Mouse (Mus musculus): ENCODE results near the gene Fadd. TPM values are rescaled to one million over a fixed set of nuclear protein-coding genes. Genes with fewer than 3 reads are reported as not detected.

Fadd gene
- total and polyA plus RNA-seq, 2 experiments from 2014 or later = 2.7 to 3.0 TPM

DNA sequence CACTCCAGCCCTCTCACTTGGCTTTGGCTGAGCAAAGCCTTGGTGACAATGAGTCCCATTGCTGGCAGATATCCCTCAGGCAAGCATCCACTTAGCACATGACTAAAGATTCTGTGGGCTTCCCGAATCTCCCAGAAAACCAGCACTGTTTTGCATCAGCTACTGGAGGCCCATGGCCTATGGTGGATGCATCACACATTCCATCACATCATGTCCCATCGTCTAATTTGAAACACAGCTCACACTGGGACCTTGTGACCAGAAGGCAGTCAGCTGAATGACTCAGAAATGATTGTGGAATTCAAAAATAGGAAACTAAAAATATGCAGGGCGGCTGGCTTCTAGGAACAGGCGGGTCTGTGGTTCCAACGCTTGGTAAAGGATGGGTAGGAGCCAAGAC is 4.4 kb downstream of the Fadd start:
- no peak for DNase-seq
- H3K27ac ChIP-seq (ENCODE audit: low read depth, low read length) = no peak overlapping the region
- peaks cover 24% of the 10 kb centered on the region for H3K36me3 ChIP-seq (ENCODE audit: insufficient read depth)
- WGBS = 91% methylated on average over 5 of the region's 5 CpGs
- no peak for ATAC-seq
- no peak overlapping the region for H3K4me2 ChIP-seq (ENCODE audit: low read depth)
- no peak for TF ChIP-seq CTCF (IDR thresholded peaks at IDR 0.05; ENCODE audit: low read depth)
- no peaks in the 10 kb centered on the region for H3K27me3 ChIP-seq (ENCODE audit: insufficient read depth, low read length)
- H3K4me1 ChIP-seq (ENCODE audit: insufficient read depth) = peaks cover 11% of the 10 kb centered on the region
- no peaks in the 10 kb centered on the region for H3K9me3 ChIP-seq (ENCODE audit: low read length)
- no peak overlapping the region for H3K9ac ChIP-seq
- H3K4me3 ChIP-seq (ENCODE audit: low read depth, low read length) = no peak overlapping the region

- H3K36me3 ChIP-seq (ENCODE audit: insufficient read depth) = no peaks in the 10 kb centered on the region
- 84% methylated on average over 5 of the region's 5 CpGs for WGBS
- H3K9ac ChIP-seq = no peak overlapping the region
- H3K27me3 ChIP-seq (ENCODE audit: insufficient read depth, low read length) = no peaks in the 10 kb centered on the region
- TF ChIP-seq CTCF (IDR thresholded peaks at IDR 0.05; ENCODE audit: low read depth) = no peak
- H3K4me3 ChIP-seq (ENCODE audit: low read depth, low read length) = no peak overlapping the region
- no peaks in the 10 kb centered on the region for H3K9me3 ChIP-seq (ENCODE audit: low read length)
- ATAC-seq (no peak), DNase-seq (no peak)
- no peak overlapping the region for H3K4me2 ChIP-seq (ENCODE audit: low read depth)
- H3K4me1 ChIP-seq (ENCODE audit: insufficient read depth) = no peaks in the 10 kb centered on the region
- H3K27ac ChIP-seq (ENCODE audit: low read depth, low read length) = no peak overlapping the region
Observed at GRCm38 (mm10) chr7:144572234-144572633, 10.0 kb downstream of the Fadd start.

GRCm38 (mm10) chr7:144571598-144571997 is 10.7 kb downstream of the Fadd start:
- no peaks in the 10 kb centered on the region for H3K4me1 ChIP-seq (ENCODE audit: insufficient read depth)
- no peaks in the 10 kb centered on the region for H3K9me3 ChIP-seq (ENCODE audit: low read length)
- H3K4me3 ChIP-seq (ENCODE audit: low read depth, low read length) = no peak overlapping the region
- no peak overlapping the region for H3K27ac ChIP-seq (ENCODE audit: low read depth, low read length)
- no peaks in the 10 kb centered on the region for H3K36me3 ChIP-seq (ENCODE audit: insufficient read depth)
- no peak overlapping the region for H3K9ac ChIP-seq
- ATAC-seq (no peak), DNase-seq (no peak)
- no peak for TF ChIP-seq CTCF (IDR thresholded peaks at IDR 0.05; ENCODE audit: low read depth)
- H3K4me2 ChIP-seq (ENCODE audit: low read depth) = no peak overlapping the region
- H3K27me3 ChIP-seq (ENCODE audit: insufficient read depth, low read length) = no peaks in the 10 kb centered on the region

DNA sequence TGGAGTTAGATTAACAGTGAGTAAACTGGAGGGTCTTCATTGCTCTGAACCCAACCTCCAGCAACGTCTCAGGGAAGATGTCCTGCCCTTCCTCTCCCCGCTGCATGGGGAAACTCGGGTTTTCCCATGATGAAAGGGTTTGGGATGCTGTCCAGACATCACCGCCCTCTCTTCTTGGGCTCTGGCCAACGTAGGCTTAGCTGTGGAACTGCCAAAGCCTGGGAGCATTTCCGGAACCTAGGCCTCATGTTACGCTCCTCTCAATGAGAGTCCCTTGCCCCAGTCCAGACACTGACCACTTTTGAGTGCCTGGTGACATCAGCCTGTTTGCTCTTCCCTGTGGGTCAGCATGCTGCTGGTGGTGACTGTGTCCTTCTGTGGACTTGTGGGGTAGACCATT is 12.8 kb downstream of the Fadd start:
- Histone ChIP-seq H3K9me3 (ENCODE audit: low read length) (no peaks in the 10 kb centered on the region), H3K27me3 (ENCODE audit: insufficient read depth, low read length) (no peaks in the 10 kb centered on the region), H3K4me3 (ENCODE audit: low read depth, low read length) (no peak overlapping the region), H3K4me2 (ENCODE audit: low read depth) (no peak overlapping the region), H3K36me3 (ENCODE audit: insufficient read depth) (no peaks in the 10 kb centered on the region), H3K27ac (ENCODE audit: low read depth, low read length) (no peak overlapping the region), H3K4me1 (ENCODE audit: insufficient read depth) (no peaks in the 10 kb centered on the region), H3K9ac (no peak overlapping the region)
- TF ChIP-seq CTCF (IDR thresholded peaks at IDR 0.05; ENCODE audit: low read depth) = no peak
- ATAC-seq = no peak; the same call in 1 of the 2 replicates
- peak; percentile 13 for DNase-seq
- WGBS = 39% methylated on average over 7 of the region's 7 CpGs

- Histone ChIP-seq H3K9ac (no peak overlapping the region), H3K9me3 (ENCODE audit: low read length) (no peaks in the 10 kb centered on the region), H3K36me3 (ENCODE audit: insufficient read depth) (no peaks in the 10 kb centered on the region), H3K4me3 (ENCODE audit: low read depth, low read length) (no peak overlapping the region), H3K27ac (ENCODE audit: low read depth, low read length) (no peak overlapping the region), H3K4me2 (ENCODE audit: low read depth) (no peak overlapping the region), H3K27me3 (ENCODE audit: insufficient read depth, low read length) (no peaks in the 10 kb centered on the region), H3K4me1 (ENCODE audit: insufficient read depth) (no peaks in the 10 kb centered on the region)
- DNase-seq (no peak), ATAC-seq (no peak)
- TF ChIP-seq CTCF (IDR thresholded peaks at IDR 0.05; ENCODE audit: low read depth) = no peak
Observed at GRCm38 (mm10) chr7:144568091-144568490, 14.2 kb downstream of the Fadd start.

DNA sequence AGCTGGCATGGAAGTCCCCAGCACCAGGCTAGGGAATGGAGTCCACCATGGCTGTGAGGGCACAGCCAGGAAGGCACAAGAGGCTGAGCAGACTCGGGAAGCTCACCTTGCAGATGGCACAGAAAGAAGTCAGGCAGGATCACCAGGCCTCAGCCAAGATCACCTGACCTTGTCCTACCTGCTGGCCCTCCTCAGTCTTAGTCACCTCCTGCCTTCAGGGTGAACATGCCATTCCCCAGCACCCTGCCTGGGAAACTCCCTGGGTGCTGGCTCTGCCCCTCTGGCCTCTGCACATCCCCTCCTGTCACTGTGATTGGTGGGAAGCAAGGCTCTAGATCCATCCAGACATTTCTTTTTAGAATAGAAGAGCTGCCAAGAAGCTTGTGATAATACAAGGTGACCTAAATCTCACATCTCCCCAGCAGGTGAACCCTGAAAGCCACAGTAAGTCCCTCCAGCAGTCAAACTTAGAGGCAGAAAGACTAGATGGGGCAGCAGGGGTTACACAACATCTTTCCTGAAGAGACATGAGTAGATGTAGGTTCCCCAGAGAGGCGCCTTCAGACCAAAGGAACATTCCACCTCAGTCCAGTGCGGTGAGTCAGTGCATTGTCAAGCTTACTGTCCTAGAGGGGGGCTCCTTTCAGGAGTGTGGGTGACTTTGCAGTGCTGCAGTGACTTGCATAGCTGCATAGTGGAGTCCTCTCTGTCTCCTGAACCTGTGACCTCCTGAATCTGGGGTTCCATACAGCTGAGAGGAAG is 15.2 kb downstream of the Fadd start:
- 59% methylated on average over 3 of the region's 3 CpGs for WGBS
- no peak for TF ChIP-seq CTCF (IDR thresholded peaks at IDR 0.05; ENCODE audit: low read depth)
- Histone ChIP-seq H3K9me3 (ENCODE audit: low read length) (no peaks in the 10 kb centered on the region), H3K4me1 (ENCODE audit: insufficient read depth) (no peaks in the 10 kb centered on the region), H3K4me3 (ENCODE audit: low read depth, low read length) (no peak overlapping the region), H3K27ac (ENCODE audit: low read depth, low read length) (no peak overlapping the region), H3K9ac (no peak overlapping the region), H3K4me2 (ENCODE audit: low read depth) (no peak overlapping the region), H3K27me3 (ENCODE audit: insufficient read depth, low read length) (no peaks in the 10 kb centered on the region), H3K36me3 (ENCODE audit: insufficient read depth) (no peaks in the 10 kb centered on the region)
- ATAC-seq (no peak), DNase-seq (no peak)

GRCm38 (mm10) chr7:144563456-144564155 is 18.7 kb downstream of the Fadd start:
- no peak for ATAC-seq
- Histone ChIP-seq H3K9me3 (ENCODE audit: low read length) (no peaks in the 10 kb centered on the region), H3K4me1 (ENCODE audit: insufficient read depth) (no peaks in the 10 kb centered on the region), H3K4me3 (ENCODE audit: low read depth, low read length) (no peak overlapping the region), H3K9ac (no peak overlapping the region), H3K36me3 (ENCODE audit: insufficient read depth) (no peaks in the 10 kb centered on the region), H3K4me2 (ENCODE audit: low read depth) (no peak overlapping the region), H3K27ac (ENCODE audit: low read depth, low read length) (no peak overlapping the region), H3K27me3 (ENCODE audit: insufficient read depth, low read length) (no peaks in the 10 kb centered on the region)
- 42% methylated on average over 9 of the region's 9 CpGs for WGBS
- TF ChIP-seq CTCF (IDR thresholded peaks at IDR 0.05; ENCODE audit: low read depth) = no peak
- DNase-seq = no peak

Measured in forebrain, postnatal 0 days (tissue).